Mouse (Mus musculus) liver, embryonic 14.5 days (tissue): ENCODE data around the gene Emp2.

Experiments
- CTCF ChIP-seq: IDR thresholded peaks from 2 replicates; pipeline ENCODE4 v1.5.1; 2016; ENCODE audit warnings: antibody characterized with exemption, low read depth, control low read depth
- EP300 ChIP-seq: IDR thresholded peaks from 2 replicates; pipeline ENCODE4 v1.6.1; 2016; ENCODE audit warnings: antibody characterized with exemption, low read depth

DNA sequence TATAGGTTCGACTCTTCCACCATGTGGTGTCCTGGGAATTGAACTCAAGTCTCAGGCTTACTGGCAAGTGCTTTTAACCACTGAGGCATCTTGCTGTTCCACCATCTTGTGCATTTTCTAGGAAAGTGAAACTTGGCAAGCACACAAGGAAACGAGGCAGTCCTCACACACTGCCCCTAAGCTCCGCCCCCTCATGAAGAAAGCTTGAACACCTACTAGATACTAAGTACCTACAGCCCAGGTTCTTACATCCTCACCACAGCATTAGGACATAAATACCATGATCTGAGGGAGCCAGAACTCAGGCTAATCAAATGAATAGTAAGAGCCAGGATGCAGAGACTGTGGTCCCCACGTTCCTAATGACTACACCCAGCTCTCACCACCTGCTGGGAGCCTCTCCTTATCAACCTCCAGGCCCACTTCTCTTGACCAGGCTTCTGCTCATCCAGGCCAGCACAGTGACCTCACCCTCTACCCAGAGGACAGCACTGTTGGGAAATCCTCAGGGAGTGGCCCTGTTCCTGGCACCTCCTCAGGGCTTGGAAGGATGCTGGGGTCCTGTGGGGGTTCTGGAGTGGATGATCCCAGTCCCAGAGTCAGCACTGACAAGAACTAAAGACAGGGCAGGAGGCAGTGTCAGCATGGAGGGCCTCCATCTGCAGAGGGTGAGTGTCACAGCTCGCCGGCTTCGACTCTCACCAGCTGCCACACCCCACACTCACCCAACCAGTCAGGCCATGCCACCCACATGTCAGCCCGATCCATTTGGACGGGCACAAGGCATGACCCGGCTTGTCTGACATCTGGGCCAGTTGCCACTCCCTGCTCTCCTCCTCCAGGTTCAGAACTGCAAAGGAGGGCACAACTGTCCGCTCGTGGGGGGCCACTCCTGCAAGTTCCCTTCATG is 17.1 kb upstream of the Emp2 start:
- TF ChIP-seq CTCF: no peak
- TF ChIP-seq EP300: no peak
